8 mouse cellular contexts compared by ENCODE assay signal in genomic region chr2:172441176-172441575, GRCm38 (mm10). TPM values are rescaled to one million over a fixed set of nuclear protein-coding genes. Genes with fewer than 3 reads are reported as not detected.
DNase-seq lines count a peak whose midpoint lies in the region; ATAC-seq and TF ChIP-seq lines count a peak whose summit lies in the region.

No protein-coding gene starts in this region.

- DNase-seq in heart, adult 11 months = no peak
- DNase-seq in c-Kit-negative CD71-positive TER-119-positive erythroid progenitor cells, embryonic 14.5 days (ENCODE audit: low read depth, low spot score) = peak; percentile 43
- peak; percentile 56 for DNase-seq in liver, postnatal 0 days
- no peak for DNase-seq in thymus, postnatal 25 days
- DNase-seq in ovary, postnatal 14 days (ENCODE audit: low spot score) = no peak

- H3K36me3 ChIP-seq in heart, embryonic 15.5 days = peaks cover 12% of the 10 kb centered on the region
- peaks cover 15% of the 10 kb centered on the region for H3K36me3 ChIP-seq in hindbrain, embryonic 15.5 days
- H3K36me3 ChIP-seq in liver, postnatal 0 days (replicated peaks; ENCODE audit: insufficient read depth, low read length) = peaks cover 18% of the 10 kb centered on the region
- peaks cover 10% of the 10 kb centered on the region for H3K36me3 ChIP-seq in stomach, embryonic 14.5 days (ENCODE audit: control insufficient read depth, insufficient read depth, low read length)

- H3K4me1 ChIP-seq in heart, embryonic 15.5 days (replicated peaks) = peaks cover 16% of the 10 kb centered on the region
- peaks cover 26% of the 10 kb centered on the region for H3K4me1 ChIP-seq in hindbrain, embryonic 15.5 days (replicated peaks)
- peaks cover 26% of the 10 kb centered on the region for H3K4me1 ChIP-seq in liver, postnatal 0 days (ENCODE audit: insufficient read depth)
- peaks cover 14% of the 10 kb centered on the region; the same call in 1 of the 2 replicates for H3K4me1 ChIP-seq in stomach, embryonic 14.5 days (ENCODE audit: control insufficient read depth, insufficient read depth, low read length)

- peak overlapping the region; percentile 77 for H3K4me2 ChIP-seq in heart, embryonic 15.5 days
- H3K4me2 ChIP-seq in hindbrain, embryonic 15.5 days = peak overlapping the region; percentile 80
- peak overlapping the region; percentile 90 for H3K4me2 ChIP-seq in liver, postnatal 0 days (ENCODE audit: low read depth, low read length)
- peak overlapping the region; percentile 66 for H3K4me2 ChIP-seq in stomach, embryonic 14.5 days (replicated peaks; ENCODE audit: low read depth, low read length)

- H3K4me3 ChIP-seq in heart, embryonic 15.5 days = peak overlapping the region; percentile 85
- H3K4me3 ChIP-seq in hindbrain, embryonic 15.5 days = peak overlapping the region; percentile 66
- peak overlapping the region; percentile 79 for H3K4me3 ChIP-seq in liver, postnatal 0 days (ENCODE audit: low read depth, low read length)
- peak overlapping the region; percentile 59 for H3K4me3 ChIP-seq in stomach, embryonic 14.5 days (ENCODE audit: low read depth, low read length)

- TF ChIP-seq EP300 in liver, postnatal 0 days (IDR thresholded peaks at IDR 0.05; ENCODE audit: low read depth) = no peak

- ATAC-seq in heart, embryonic 15.5 days (replicated peaks; ENCODE audit: insufficient number of reproducible peaks, insufficient read depth, low FRiP score, low read depth) = no peak
- ATAC-seq in hindbrain, embryonic 15.5 days (ENCODE audit: low FRiP score, low read depth) = no peak
- peak; percentile 61 for ATAC-seq in liver, postnatal 0 days
- ATAC-seq in stomach, embryonic 14.5 days (ENCODE audit: insufficient number of reproducible peaks, insufficient read depth, low FRiP score, low read depth) = no peak

- WGBS in heart, embryonic 15.5 days = 28% methylated on average over 6 of the region's 6 CpGs
- WGBS in hindbrain, embryonic 15.5 days = 35% methylated on average over 6 of the region's 6 CpGs
- 25% methylated on average over 6 of the region's 6 CpGs for WGBS in liver, postnatal 0 days (ENCODE audit: insufficient replicate concordance)
- whole genome bisulfite sequencing in stomach, embryonic 14.5 days = 33% methylated on average over 6 of the region's 6 CpGs

- TF ChIP-seq CTCF in liver, postnatal 0 days (IDR thresholded peaks at IDR 0.05; ENCODE audit: low read depth) = no peak

- H3K9ac ChIP-seq in heart, embryonic 15.5 days = peak overlapping the region; percentile 75
- peak overlapping the region; percentile 61 for H3K9ac ChIP-seq in hindbrain, embryonic 15.5 days
- peak overlapping the region; percentile 89 for H3K9ac ChIP-seq in liver, postnatal 0 days (replicated peaks)
- peak overlapping the region; percentile 47; the same call in 1 of the 2 replicates for H3K9ac ChIP-seq in stomach, embryonic 14.5 days (replicated peaks; ENCODE audit: low read depth, low read length)

- H3K27me3 ChIP-seq in heart, embryonic 15.5 days = no peaks in the 10 kb centered on the region
- no peaks in the 10 kb centered on the region for H3K27me3 ChIP-seq in hindbrain, embryonic 15.5 days
- H3K27me3 ChIP-seq in liver, postnatal 0 days (ENCODE audit: insufficient read depth, low read length) = no peaks in the 10 kb centered on the region
- no peaks in the 10 kb centered on the region for H3K27me3 ChIP-seq in stomach, embryonic 14.5 days (ENCODE audit: control insufficient read depth, insufficient read depth, low read length)

- no peak overlapping the region for H3K27ac ChIP-seq in heart, embryonic 15.5 days
- no peak overlapping the region for H3K27ac ChIP-seq in hindbrain, embryonic 15.5 days (replicated peaks)
- H3K27ac ChIP-seq in liver, postnatal 0 days (ENCODE audit: low read depth) = peak overlapping the region; percentile 91
- H3K27ac ChIP-seq in stomach, embryonic 14.5 days (ENCODE audit: low read length) = no peak overlapping the region

- H3K9me3 ChIP-seq in heart, embryonic 15.5 days (replicated peaks) = no peaks in the 10 kb centered on the region
- no peaks in the 10 kb centered on the region for H3K9me3 ChIP-seq in hindbrain, embryonic 15.5 days
- H3K9me3 ChIP-seq in liver, postnatal 0 days (ENCODE audit: low read length) = no peaks in the 10 kb centered on the region
- no peaks in the 10 kb centered on the region for H3K9me3 ChIP-seq in stomach, embryonic 14.5 days (ENCODE audit: control insufficient read depth, low read depth, low read length)

RNA-seq across cellular contexts. Expression of gene Rtf2, which starts 0.8 kb away (rescaled TPM):
- 44.5 and 52.2 TPM in 2 replicates for polyA plus RNA-seq in heart, embryonic 15.5 days (2015; fragmentation: Nextera tagmentation; extraction: Ambion mirVana)
- polyA plus RNA-seq in hindbrain, embryonic 15.5 days (2015; fragmentation: Nextera tagmentation; extraction: Ambion mirVana) = 88.8 and 93.1 TPM in 2 replicates
- 62.4 and 68.5 TPM in 2 replicates for polyA plus RNA-seq in liver, postnatal 0 days (2015; fragmentation: Nextera tagmentation; extraction: Ambion mirVana)
- 74.1 and 74.4 TPM in 2 replicates for polyA plus RNA-seq in stomach, embryonic 14.5 days (2014; fragmentation: Nextera tagmentation; extraction: Ambion mirVana)

RNA-seq across cellular contexts. Expression of gene Gcnt7, which starts 17.2 kb away (rescaled TPM):
- 0.71 and 0.79 TPM in 2 replicates for polyA plus RNA-seq in heart, embryonic 15.5 days (2015; fragmentation: Nextera tagmentation; extraction: Ambion mirVana)
- polyA plus RNA-seq in hindbrain, embryonic 15.5 days (2015; fragmentation: Nextera tagmentation; extraction: Ambion mirVana) = 1.6 and 1.8 TPM in 2 replicates
- polyA plus RNA-seq in liver, postnatal 0 days (2015; fragmentation: Nextera tagmentation; extraction: Ambion mirVana) = 0.25 and 0.40 TPM in 2 replicates
- 1.3 and 1.6 TPM in 2 replicates for polyA plus RNA-seq in stomach, embryonic 14.5 days (2014; fragmentation: Nextera tagmentation; extraction: Ambion mirVana)

RNA-seq across cellular contexts. Expression of gene Fam209, which starts 31.1 kb away (rescaled TPM):
- 0.22 TPM in 1 of 2 replicates, not detected in the other for polyA plus RNA-seq in heart, embryonic 15.5 days (2015; fragmentation: Nextera tagmentation; extraction: Ambion mirVana)
- polyA plus RNA-seq in hindbrain, embryonic 15.5 days (2015; fragmentation: Nextera tagmentation; extraction: Ambion mirVana) = 0.64 TPM in 1 of 2 replicates, not detected in the other
- not detected in 2 replicates for polyA plus RNA-seq in liver, postnatal 0 days (2015; fragmentation: Nextera tagmentation; extraction: Ambion mirVana)
- polyA plus RNA-seq in stomach, embryonic 14.5 days (2014; fragmentation: Nextera tagmentation; extraction: Ambion mirVana) = 0.64 TPM in 2 replicates

RNA-seq across cellular contexts. Expression of gene Cass4, which starts 47.6 kb away (rescaled TPM):
- 0.26 and 0.91 TPM in 2 replicates for polyA plus RNA-seq in heart, embryonic 15.5 days (2015; fragmentation: Nextera tagmentation; extraction: Ambion mirVana)
- 0.13 and 0.20 TPM in 2 replicates for polyA plus RNA-seq in hindbrain, embryonic 15.5 days (2015; fragmentation: Nextera tagmentation; extraction: Ambion mirVana)
- 0.59 and 0.72 TPM in 2 replicates for polyA plus RNA-seq in liver, postnatal 0 days (2015; fragmentation: Nextera tagmentation; extraction: Ambion mirVana)
- 0.13 and 0.32 TPM in 2 replicates for polyA plus RNA-seq in stomach, embryonic 14.5 days (2014; fragmentation: Nextera tagmentation; extraction: Ambion mirVana)

Comparison
In these comparisons a context has a peak if more than half of its experiments do, and no peak if none do; other contexts are left out.
1. DNase-seq: peak in c-Kit-negative CD71-positive TER-119-positive erythroid progenitor cells, embryonic 14.5 days (single experiment) and liver, postnatal 0 days (single experiment); none in heart, adult 11 months (single experiment), thymus, postnatal 25 days (single experiment) and ovary, postnatal 14 days (single experiment).
2. Peak in every context shown above with its lines, with median percentiles within 50 percentile points of each other: H3K4me2 ChIP-seq, H3K4me3 ChIP-seq and H3K9ac ChIP-seq.